Mouse (Mus musculus) liver, embryonic 15.5 days (tissue): ENCODE data around the gene Prrx1. TPM values are rescaled to one million over a fixed set of nuclear protein-coding genes. Genes with fewer than 3 reads are reported as not detected.

Experiments used
- ATAC-seq: fragments of 200-750 bp; cut with Nextera tagmentation; 2 replicates; pipeline ENCODE4 v1.8.0; 2017; ENCODE audit warnings: moderate number of reproducible peaks, mild to moderate bottlenecking, moderate library complexity; ENCODE audit not compliant: insufficient read depth
- H3K27ac ChIP-seq: fragments of 300-500 bp; sonication (generic); replicated peaks from 2 replicates; pipeline ENCODE4 v1.5.1; 2015; ENCODE audit warnings: mild to moderate bottlenecking, inconsistent platforms
- H3K27me3 ChIP-seq: fragments of 300-500 bp; sonication (generic); 2 replicates; pipeline ENCODE4 v1.6.1; 2015; ENCODE audit warnings: mild to moderate bottlenecking, inconsistent platforms
- H3K36me3 ChIP-seq: fragments of 300-500 bp; sonication (generic); replicated peaks from 2 replicates; pipeline ENCODE4 v1.6.1; 2015; ENCODE audit warnings: moderate library complexity, mild to moderate bottlenecking, inconsistent platforms
- H3K4me1 ChIP-seq: fragments of 300-500 bp; sonication (generic); replicated peaks from 2 replicates; pipeline ENCODE4 v1.6.1; 2015; ENCODE audit warnings: inconsistent platforms
- H3K4me2 ChIP-seq: fragments of 300-500 bp; sonication (generic); 2 replicates; pipeline ENCODE4 v1.6.1; 2015; ENCODE audit warnings: moderate library complexity, mild to moderate bottlenecking, inconsistent platforms
- H3K4me3 ChIP-seq: fragments of 300-500 bp; sonication (generic); replicated peaks from 2 replicates; pipeline ENCODE4 v1.5.1; 2015; ENCODE audit warnings: mild to moderate bottlenecking, inconsistent platforms
- H3K9ac ChIP-seq: fragments of 300-500 bp; sonication (generic); 2 replicates; pipeline ENCODE4 v1.6.1; 2015; ENCODE audit warnings: moderate library complexity, mild to moderate bottlenecking, inconsistent platforms
- H3K9me3 ChIP-seq: fragments of 300-500 bp; sonication (generic); replicated peaks from 2 replicates; pipeline ENCODE4 v1.6.1; 2016; ENCODE audit warnings: inconsistent platforms
- WGBS: fragments of 180-500 bp; shearing (Covaris S2); methylation state at CpG from one replicate; pipeline ENCODE4 v1.1.7; 2015; ENCODE audit warnings: mixed read lengths; ENCODE audit not compliant: insufficient replicate concordance; 5-methylcytosine and 5-hydroxymethylcytosine counted together
- polyA plus RNA-seq: library from polyadenylated mRNA; unstranded; fragments of >200 nt; fragmentation: Nextera tagmentation; extraction: Ambion mirVana; gene quantifications from 2 replicates; pipeline ENCODE4 v1.2.1, GENCODE M21; 2015

The Prrx1 gene
- 0.31 and 0.33 TPM in 2 replicates for polyA plus RNA-seq

DNA sequence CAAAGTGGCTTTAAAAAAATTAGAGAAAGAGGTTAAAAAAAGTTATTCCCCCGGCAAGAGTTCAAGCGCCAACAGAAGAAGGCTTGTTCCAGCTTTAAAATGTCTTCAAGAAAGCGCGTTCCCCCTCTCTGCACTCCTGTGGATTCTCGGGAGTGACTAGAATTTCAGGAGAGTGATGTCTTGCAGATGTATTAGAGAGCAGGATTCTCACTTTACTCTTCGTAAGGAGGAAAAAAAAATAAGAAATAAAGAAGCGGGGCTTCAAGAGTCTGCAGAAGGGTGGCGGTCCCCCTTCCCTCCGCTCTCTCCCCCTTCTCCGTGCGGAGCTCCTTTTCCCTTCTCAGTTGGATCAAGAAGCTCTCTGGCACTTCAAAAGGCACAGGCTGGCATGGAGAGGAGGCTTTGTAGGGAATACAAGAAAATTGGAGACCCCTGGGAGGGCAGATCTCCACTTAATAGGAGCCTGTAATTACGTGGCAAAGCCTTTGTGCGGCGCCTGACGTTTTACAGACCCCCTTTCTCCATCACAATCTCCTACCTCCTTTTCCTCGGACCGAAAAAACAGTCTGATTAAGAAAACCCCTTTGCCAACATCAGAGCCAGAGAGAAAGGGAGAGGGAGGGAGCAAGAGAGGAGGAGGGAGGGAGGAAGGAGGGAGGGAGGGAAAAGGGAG is at the start of gene Prrx1:
Gene Prrx1 (minus strand): TSS at position 610 of the 673 bp plus-strand sequence.
- Histone ChIP-seq H3K36me3 (no peaks in the 10 kb centered on the region), H3K27me3 (peaks cover 84% of the 10 kb centered on the region), H3K4me3 (peak within 1 kb of the TSS; percentile 39), H3K9ac (no peak within 1 kb of the TSS), H3K27ac (no peak within 1 kb of the TSS), H3K9me3 (no peaks in the 10 kb centered on the region), H3K4me1 (no peaks in the 10 kb centered on the region; the same call in 1 of the 2 replicates), H3K4me2 (peak within 1 kb of the TSS; percentile 59)
- ATAC-seq = no peak
- 2% methylated on average over 17 of the region's 17 CpGs for WGBS

DNA sequence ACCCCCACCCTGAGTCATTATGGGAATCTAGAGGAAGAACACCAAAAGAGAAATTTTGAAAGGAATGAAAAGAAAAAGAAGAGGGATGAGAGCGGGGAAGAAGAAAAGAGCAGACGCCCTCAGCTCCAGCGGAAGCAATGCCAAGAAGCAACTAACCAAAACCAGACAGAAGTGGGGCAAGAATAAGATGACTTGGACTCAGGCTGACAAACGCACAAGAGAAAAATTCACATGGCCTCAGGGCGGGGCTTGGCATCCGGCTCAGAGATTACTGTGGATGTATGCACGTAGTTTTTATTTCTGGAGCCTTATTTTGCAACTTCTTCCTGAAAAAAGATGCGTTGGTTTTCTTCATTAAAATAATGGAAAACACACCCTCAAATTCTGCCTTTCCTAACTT is 48.7 kb upstream of the Prrx1 start:
- no peak overlapping the region for H3K27ac ChIP-seq

DNA sequence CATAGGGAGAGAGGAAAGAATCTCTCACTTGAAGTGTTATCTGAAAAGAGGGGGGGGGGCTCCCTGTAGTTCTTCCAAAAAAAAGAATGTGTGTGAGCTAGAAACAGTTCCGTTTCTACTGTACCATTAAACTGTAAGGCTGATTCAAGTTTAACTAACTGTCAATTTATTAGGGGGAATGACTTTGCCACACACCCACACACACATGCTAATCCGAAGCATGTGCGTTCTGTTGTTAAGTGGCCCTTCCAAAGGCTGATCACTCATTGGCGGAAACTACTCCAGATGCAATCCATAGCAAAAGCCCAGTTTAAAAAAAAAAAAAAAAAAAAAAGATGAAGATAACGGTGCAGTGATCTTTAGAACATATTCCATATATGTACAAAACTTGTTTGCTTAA is 47.9 kb upstream of the Prrx1 start:
- no peak for ATAC-seq
- Histone ChIP-seq H3K9ac (no peak overlapping the region), H3K4me2 (no peak overlapping the region), H3K27ac (no peak overlapping the region), H3K36me3 (no peaks in the 10 kb centered on the region), H3K4me3 (no peak overlapping the region), H3K4me1 (no peaks in the 10 kb centered on the region), H3K9me3 (no peaks in the 10 kb centered on the region), H3K27me3 (no peaks in the 10 kb centered on the region)
- WGBS = 69% methylated on average over 5 of the region's 5 CpGs

More for the DNA sequence above, 48.7 kb upstream of the Prrx1 start:
- Histone ChIP-seq H3K27me3 (no peaks in the 10 kb centered on the region), H3K4me3 (no peak overlapping the region), H3K9ac (no peak overlapping the region), H3K36me3 (no peaks in the 10 kb centered on the region), H3K4me2 (no peak overlapping the region), H3K4me1 (no peaks in the 10 kb centered on the region), H3K9me3 (no peaks in the 10 kb centered on the region)
- 70% methylated on average over 8 of the region's 8 CpGs for WGBS
- no peak for ATAC-seq

DNA sequence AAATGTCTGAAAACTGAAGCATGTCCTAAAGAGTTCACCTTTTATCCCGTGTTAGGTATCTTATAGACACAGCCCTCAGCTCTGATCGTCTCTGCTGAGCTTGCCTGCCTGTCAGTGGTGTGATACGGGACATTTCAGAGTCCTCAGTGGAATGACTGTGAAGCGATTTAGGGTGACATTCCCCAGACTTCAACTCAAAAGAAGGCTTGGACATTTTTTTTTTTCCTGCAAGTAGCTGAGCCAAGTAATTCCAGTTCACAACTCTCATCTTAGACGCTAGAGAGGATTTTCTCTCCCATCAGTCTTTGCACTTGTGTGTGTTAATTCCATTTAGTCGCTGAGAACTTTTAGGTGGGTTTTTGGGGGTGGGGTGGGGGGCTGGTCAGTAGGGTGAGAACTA is 47.3 kb upstream of the Prrx1 start:
- no peak overlapping the region for H3K9ac ChIP-seq
- 48% methylated on average over 6 of the region's 6 CpGs for WGBS
- H3K27me3 ChIP-seq = no peaks in the 10 kb centered on the region
- no peaks in the 10 kb centered on the region for H3K4me1 ChIP-seq
- no peak overlapping the region for H3K4me3 ChIP-seq
- no peak for ATAC-seq
- no peaks in the 10 kb centered on the region for H3K9me3 ChIP-seq
- no peaks in the 10 kb centered on the region for H3K36me3 ChIP-seq
- no peak overlapping the region for H3K27ac ChIP-seq
- H3K4me2 ChIP-seq = no peak overlapping the region

DNA sequence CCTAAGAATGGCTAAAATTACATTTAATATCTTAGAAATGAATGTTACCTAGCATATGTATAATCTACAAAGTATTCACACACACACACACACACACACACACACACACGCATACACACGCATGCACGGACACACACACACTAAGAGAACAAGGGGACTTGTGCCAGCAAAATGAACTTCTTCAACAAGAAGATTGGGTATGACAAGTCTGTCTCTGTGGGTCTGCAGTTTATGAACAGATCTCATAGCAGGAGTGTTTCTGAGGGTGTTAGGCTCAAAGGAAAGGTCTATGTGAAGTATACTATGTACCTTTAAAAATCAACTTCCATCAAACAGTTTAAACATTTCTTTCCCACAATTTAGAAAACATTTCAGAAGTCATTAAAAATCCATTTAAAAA is 46.0 kb upstream of the Prrx1 start:
- no peak overlapping the region for H3K9ac ChIP-seq
- H3K4me3 ChIP-seq = no peak overlapping the region
- H3K4me2 ChIP-seq = no peak overlapping the region
- no peaks in the 10 kb centered on the region for H3K27me3 ChIP-seq
- H3K27ac ChIP-seq = no peak overlapping the region
- ATAC-seq = no peak
- 75% methylated on average over 3 of the region's 3 CpGs for WGBS
- H3K9me3 ChIP-seq = no peaks in the 10 kb centered on the region
- no peaks in the 10 kb centered on the region for H3K36me3 ChIP-seq
- no peaks in the 10 kb centered on the region for H3K4me1 ChIP-seq

DNA sequence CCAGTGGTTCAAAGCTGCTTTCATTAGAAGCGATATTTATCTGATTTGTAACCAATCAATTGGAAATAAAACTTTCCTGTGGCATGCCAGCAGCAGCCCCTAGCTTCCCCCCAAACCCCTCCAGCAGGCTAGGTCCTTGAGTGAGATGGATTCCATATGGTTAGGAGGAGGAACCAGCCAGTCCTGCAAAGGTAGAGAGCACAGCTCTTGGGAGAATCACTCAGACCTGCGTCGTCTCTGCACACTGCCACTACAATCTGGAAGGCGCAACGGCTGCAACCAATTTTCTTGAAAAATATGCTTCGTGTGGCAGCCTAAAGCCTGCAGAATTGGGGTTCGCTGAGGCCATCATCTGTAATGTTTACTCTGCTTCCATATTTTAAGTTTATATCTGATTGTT is 44.7 kb upstream of the Prrx1 start:
- 54% methylated on average over 7 of the region's 7 CpGs for WGBS
- H3K27me3 ChIP-seq = no peaks in the 10 kb centered on the region
- no peaks in the 10 kb centered on the region for H3K9me3 ChIP-seq
- H3K27ac ChIP-seq = no peak overlapping the region
- no peak overlapping the region for H3K4me2 ChIP-seq
- H3K4me1 ChIP-seq = no peaks in the 10 kb centered on the region
- no peaks in the 10 kb centered on the region for H3K36me3 ChIP-seq
- ATAC-seq = no peak
- H3K4me3 ChIP-seq = no peak overlapping the region
- H3K9ac ChIP-seq = no peak overlapping the region

DNA sequence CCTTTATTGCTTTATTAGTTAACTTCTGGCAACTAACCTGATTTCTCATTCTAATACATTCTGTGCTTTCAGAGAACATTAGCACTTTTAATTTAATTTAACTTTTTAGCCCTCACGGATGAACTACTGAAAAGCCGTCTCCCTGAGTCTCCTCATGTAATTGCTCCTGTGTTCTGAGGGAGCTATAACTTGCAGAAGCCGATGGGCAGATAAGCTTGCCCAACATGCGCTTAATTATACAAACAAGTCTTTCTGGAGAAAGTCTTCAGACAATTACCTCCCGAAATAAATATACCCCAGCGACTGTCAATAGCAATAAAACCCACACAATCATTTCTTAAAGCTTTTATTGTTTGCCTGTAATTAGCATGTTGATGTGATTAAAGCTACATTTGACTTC is 44.2 kb upstream of the Prrx1 start:
- Histone ChIP-seq H3K9ac (no peak overlapping the region), H3K4me3 (no peak overlapping the region), H3K9me3 (no peaks in the 10 kb centered on the region), H3K27me3 (no peaks in the 10 kb centered on the region), H3K27ac (no peak overlapping the region), H3K4me2 (no peak overlapping the region), H3K36me3 (no peaks in the 10 kb centered on the region), H3K4me1 (no peaks in the 10 kb centered on the region)
- WGBS = 43% methylated on average over 6 of the region's 6 CpGs
- no peak for ATAC-seq

DNA sequence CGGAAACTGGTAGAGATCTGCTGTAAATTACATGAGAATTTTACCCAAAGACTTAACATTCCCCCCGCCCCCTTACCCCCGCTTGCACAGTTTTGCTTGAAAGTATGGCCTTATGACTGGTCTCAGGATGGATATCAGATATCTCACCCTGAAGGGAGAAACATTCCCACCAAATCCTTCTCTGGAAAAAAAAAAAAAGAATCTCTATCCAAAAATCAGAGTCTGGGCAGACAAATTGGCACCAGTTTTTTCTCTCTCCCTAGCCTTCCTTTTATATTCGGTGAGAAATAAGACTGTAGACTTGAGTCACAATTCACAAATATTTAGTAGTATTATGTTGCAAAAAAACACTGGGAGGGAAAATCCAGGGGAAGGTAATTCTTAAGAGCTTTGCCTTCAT is 42.7 kb upstream of the Prrx1 start:
- Histone ChIP-seq H3K36me3 (no peaks in the 10 kb centered on the region), H3K27me3 (no peaks in the 10 kb centered on the region), H3K9ac (no peak overlapping the region), H3K9me3 (no peaks in the 10 kb centered on the region), H3K4me3 (no peak overlapping the region), H3K27ac (no peak overlapping the region), H3K4me1 (no peaks in the 10 kb centered on the region), H3K4me2 (no peak overlapping the region)
- no peak for ATAC-seq
- 47% methylated on average over 4 of the region's 4 CpGs for WGBS

DNA sequence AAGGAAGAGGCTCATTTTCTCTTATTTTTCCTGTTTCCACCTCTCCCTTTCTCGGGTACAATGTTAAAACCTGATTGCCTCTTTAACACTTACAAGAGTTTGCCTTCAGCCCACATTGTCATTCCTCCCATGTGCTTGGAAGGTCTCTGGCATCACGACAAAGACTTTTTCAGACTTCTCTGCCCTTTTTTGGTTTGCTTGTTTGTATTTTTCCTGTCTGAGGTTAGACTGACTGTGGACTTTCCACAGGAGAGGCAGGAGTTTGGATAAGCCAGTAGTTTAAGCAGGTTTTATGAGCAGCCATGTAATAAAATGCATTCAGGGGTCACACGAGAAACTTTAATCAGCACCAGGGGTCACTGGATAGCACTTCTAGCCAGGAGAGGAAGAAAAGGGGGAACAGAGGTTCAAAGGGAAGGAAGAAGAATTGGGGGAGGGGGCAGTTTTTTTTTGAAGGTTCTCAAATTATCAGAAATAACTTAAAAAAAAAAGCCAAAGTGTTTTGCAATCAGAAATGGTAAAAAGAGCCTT is 42.2 kb upstream of the Prrx1 start:
- no peak overlapping the region for H3K27ac ChIP-seq
- H3K4me2 ChIP-seq = no peak overlapping the region
- no peak overlapping the region for H3K9ac ChIP-seq
- 30% methylated on average over 3 of the region's 3 CpGs for WGBS
- no peaks in the 10 kb centered on the region for H3K9me3 ChIP-seq
- H3K27me3 ChIP-seq = no peaks in the 10 kb centered on the region
- H3K36me3 ChIP-seq = no peaks in the 10 kb centered on the region
- no peak for ATAC-seq
- H3K4me3 ChIP-seq = no peak overlapping the region
- no peaks in the 10 kb centered on the region for H3K4me1 ChIP-seq

DNA sequence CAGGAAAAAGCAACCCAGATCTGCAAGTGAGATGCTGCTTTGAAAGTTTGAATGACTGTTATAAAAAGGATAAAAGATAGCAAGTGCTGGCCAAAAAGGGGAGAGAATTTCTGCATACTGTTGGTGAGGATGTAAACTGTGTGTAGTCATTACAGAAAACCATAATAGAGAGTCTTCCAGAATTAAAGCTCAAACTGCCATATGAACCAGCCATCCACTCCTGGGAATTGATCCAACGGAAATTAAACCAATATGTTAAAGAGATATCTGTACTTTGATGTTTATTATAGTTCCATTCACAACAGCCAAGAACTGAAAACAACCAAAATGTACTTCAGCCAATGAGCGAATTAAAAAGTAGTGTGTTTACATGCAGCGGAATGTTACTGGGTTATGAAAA is 37.5 kb upstream of the Prrx1 start:
- Histone ChIP-seq H3K4me1 (no peaks in the 10 kb centered on the region), H3K9ac (no peak overlapping the region), H3K27ac (no peak overlapping the region), H3K27me3 (no peaks in the 10 kb centered on the region), H3K4me3 (no peak overlapping the region), H3K4me2 (no peak overlapping the region), H3K36me3 (no peaks in the 10 kb centered on the region), H3K9me3 (no peaks in the 10 kb centered on the region)
- ATAC-seq = no peak
- 69% methylated on average over 3 of the region's 3 CpGs for WGBS

DNA sequence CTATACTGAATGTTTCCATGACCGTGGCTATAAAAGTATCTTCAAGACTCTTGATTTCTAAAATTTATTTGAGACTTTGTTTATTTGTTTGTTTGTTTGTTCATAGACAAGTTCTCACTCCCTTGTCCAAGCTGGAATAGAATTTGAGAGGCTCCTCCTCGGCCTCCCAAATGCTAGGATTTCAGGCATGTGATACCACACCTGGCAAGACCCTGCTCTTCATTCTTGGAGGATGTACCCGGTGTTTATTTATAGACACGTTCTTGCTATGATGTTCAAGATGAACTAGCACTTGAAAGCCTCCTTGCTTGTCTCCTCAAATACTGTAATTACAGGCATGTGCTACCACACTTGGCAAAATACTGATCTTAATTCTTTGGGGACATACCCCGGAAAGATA is 32.0 kb upstream of the Prrx1 start:
- H3K4me2 ChIP-seq = no peak overlapping the region
- H3K27ac ChIP-seq = no peak overlapping the region
- no peaks in the 10 kb centered on the region for H3K4me1 ChIP-seq
- no peak overlapping the region for H3K4me3 ChIP-seq
- H3K36me3 ChIP-seq = no peaks in the 10 kb centered on the region
- no peaks in the 10 kb centered on the region for H3K27me3 ChIP-seq
- no peak for ATAC-seq
- no peaks in the 10 kb centered on the region for H3K9me3 ChIP-seq
- H3K9ac ChIP-seq = no peak overlapping the region
- 57% methylated on average over 5 of the region's 5 CpGs for WGBS

DNA sequence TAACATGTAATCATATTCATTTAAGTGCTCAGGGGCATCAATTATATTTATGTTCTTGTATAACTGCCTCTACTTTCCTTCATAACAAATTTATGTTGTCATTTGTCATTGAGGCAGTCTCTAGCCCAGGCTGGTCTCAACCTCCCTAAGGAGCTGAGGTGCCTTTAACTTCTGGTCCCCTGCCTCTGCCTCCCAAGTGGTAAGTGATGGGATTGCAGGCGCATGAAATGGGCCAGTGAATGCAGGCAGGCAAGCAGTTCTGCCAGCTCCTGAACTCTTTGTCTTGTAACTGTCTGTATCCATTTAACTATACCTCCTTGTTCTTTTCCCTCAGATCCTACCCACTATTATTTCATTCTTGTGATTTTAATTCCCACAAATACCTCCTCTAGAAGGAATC is 31.4 kb upstream of the Prrx1 start:
- Histone ChIP-seq H3K27me3 (no peaks in the 10 kb centered on the region), H3K4me2 (no peak overlapping the region), H3K36me3 (no peaks in the 10 kb centered on the region), H3K9me3 (no peaks in the 10 kb centered on the region), H3K4me3 (no peak overlapping the region), H3K4me1 (no peaks in the 10 kb centered on the region), H3K27ac (no peak overlapping the region), H3K9ac (no peak overlapping the region)
- ATAC-seq = no peak
- WGBS = 42% methylated on average over 1 of the region's 1 CpGs
